Mouse (Mus musculus): Measurements from ENCODE around the gene Naaladl2.
"Not testable (repeated sequence)": the region's sequence is repeated elsewhere in the genome, so short reads cannot be mapped to it uniquely, and the experiment has no call there.

The Naaladl2 gene

DNA sequence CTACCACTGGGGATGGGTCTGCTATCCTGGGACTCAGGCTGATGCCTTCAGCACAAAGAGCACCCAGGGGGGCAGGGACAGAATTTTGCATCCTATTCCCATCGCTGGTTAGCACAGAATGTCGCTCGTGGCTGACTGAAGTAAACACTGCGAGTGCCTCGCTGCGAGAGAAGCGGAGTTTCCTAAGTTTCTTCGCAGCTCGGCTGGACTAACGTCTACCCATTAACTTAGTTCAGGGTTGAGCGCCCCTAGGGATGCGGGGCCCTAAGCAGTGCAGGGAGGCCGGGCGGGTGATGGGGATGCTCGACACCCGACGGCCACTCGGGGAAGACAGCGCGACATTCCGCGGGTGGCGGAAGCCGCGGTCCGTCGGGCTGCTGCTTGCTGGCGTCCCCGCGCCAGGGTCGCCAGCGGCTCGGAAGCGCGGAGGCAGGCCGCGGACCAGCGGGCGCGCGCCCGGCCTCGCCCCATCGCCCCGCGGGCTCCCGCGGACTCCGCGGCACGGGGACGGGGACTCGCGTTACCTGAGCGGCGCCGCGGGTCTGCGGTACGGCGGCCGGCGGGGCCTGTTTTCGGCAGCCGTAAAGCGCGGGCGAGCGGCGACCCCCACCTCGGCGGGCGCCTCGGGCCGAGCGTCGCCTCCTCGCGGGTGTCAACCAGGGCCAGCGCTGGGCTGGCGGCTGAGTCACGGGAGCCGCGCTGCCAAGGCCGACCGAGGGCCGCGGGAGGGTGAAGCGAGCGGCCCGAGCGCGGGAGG, at the start of gene Naaladl2:
Naaladl2 (minus strand) TSS at position 707 of the 757 bp plus-strand sequence.
- DNase-seq (ENCODE audit: low spot score) = peak; percentile 74

DNA sequence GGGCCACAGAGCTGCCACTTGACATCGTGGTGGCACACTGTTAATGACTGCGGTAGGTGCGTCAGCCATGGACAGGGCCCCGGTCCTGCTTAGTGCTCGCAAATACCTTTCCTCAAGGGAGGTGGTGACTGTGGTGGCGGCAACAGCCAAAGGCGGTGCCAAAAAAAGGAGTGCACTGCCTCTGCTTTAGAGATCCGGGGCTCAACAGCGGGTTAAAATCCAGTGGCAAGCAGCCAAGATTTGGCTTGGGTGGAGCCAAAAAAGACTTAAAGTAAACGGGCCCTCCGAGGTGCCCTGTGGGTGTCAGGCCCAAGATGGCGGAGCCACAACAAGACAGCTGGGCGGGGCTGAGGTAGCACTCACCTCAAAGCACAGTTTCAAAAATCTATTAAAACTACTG, 7.7 kb upstream of the Naaladl2 start:
- no peak for DNase-seq (ENCODE audit: low spot score)

DNA sequence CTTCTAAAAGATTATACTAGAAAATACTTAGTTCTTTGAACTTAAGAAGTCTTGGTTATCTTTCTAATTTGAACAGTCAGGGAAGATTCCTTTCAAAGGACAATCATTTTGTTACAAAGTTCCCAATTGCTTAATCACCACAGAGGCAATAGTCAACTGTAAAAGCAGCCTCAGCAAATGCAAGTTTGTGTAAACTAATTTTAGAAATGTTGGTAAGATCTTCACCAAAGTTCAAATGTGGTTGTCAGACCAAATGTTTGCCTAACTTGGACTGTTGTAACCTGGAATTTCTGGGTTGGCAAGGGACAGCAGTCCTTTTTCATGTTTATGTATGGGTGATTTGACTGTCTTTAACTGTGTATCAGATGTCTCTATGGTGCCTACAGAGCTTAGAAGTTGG, 3.2 kb upstream of the Naaladl2 start:
- DNase-seq (ENCODE audit: low spot score) = no peak

DNA sequence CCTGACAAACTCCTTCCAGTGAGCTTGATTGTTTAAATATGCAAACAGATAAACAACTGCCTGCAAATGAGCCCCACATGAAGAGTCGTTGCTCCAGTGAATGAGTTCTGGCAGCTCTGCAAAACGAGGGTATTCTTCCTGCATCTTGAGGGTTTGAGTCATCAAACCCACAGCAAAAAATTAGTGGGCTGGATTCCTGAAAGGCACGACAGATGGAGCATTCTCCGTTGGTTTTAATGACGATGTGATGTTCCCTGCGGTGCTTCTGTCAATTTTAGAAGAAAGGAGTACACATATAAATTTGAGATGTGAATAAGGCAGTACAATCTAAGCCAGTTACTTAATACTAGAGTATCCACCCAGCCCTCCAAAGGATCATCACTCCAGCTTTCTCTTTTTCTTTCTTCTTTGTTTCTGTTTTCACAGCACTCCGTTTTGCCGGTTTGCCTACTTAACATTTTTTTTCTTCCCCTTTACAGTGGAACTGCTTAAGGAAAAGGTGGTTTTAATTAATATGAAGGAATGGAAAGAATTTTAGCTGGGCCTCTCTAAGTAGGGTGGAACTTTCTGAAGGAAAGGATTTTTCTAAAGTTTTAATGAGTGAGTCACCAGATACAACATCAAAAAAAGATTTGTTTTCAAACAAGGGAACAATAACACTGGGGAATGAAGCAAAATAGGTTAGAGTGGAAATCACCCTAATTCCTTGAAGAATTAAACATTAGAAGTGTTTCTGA, 1.1 kb upstream of the Naaladl2 start:
- DNase-seq (ENCODE audit: low spot score) = no peak

DNA sequence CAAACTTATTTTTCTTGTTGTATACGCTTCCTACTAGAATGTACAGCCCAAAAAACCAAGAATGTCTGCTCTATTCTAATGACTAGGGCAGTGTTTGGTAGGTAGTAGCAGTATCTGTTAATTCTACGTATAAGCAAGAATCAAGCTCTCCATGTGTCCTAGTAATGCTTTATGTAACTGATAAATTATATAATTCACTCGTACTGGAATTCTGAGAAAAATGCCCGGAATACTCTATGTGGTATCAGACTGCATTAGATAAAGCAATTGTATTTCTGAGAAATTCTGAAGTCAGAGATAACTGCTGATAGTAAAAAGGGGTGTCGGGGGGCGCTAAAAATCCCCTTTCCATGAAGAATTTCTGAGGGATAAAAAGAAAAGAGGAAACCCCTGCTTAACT, 950 bp downstream of the Naaladl2 start:
- no peak for DNase-seq (ENCODE audit: low spot score)

DNA sequence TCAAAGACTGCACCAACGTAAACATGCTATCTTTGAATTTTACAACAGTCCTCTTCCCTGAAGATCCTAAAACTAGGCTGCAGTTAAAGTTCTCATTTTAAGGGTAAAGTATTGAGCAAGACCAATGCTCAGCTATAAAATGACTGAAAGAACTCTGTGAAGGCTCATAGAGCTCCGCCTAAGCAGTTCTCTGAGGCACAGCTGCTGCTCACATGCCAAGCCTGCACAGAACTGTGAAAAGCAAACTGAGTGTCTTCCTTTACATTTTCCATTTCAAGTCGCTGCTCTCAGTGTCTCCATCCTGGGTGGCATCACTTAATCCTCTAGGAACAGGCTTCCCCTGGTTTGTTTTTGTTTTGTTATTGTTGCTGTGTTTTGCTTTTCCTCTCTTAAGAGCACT, 12.2 kb downstream of the Naaladl2 start:
- no peak for DNase-seq (ENCODE audit: low spot score)

DNA sequence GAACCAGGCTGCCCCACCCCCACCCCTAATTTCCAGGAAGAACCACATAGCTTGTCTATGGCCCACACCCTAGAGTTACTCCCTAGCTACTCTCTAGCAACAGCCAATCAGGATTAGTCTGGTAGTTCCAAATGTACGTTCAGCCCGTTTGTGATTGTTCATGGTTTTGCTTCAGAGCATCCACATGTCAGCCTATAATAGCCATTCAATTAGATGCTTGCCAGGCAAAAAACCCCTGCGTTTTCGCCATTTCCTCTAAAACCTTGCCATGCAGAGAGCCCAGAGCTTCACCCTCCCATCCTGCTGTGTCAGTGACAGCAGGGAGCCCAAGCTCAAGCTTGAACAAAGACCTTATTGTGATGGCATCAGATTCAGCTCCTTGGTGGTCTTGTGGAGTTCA, 16.2 kb downstream of the Naaladl2 start:
- DNase-seq (ENCODE audit: low spot score) = no peak

DNA sequence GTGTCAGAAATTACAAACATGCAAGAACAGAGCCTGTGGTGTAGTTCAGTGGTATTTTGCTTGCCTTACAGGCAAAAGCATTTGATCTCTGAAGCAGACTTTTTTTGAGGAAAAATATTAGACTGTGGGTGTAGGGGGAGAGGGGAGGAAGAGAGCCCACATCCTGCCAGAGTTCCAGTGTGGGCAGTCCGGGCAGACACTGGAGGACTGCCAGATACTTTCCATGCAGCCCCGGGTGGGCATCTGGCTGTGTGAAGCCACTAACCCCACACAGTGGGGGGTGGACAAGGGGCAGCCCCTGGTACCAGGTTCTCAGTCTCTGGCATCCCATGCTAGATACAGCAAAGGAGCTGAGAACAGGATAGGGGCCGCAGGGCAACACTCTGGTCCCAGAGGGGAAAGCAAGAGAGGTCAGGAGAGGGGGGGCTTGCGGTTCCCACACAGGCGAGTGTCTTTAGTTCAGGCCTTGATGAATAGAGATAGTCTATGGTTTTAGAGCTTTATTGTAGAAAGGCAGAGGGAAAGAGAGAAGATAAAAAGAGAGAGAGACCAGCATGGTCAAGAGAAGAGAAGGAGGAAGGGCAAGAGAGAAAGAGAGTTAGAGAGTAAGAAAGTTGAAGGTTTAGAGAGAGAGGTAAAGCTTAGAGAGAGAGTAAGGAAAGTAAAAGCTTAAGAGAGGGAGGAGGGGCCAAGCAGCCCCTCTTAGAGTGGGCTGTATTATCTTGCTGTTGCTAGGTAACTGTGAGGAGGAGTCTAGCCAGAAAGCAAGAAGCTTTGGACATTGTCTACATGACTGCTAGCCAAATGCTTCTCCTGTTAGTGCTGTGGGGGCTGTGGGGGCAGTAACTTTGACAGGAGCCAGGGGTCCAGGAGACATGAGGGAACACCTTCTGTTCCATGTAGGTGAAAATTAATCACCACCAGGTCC, 18.9 kb downstream of the Naaladl2 start:
- DNase-seq (ENCODE audit: low spot score) = no peak

DNA sequence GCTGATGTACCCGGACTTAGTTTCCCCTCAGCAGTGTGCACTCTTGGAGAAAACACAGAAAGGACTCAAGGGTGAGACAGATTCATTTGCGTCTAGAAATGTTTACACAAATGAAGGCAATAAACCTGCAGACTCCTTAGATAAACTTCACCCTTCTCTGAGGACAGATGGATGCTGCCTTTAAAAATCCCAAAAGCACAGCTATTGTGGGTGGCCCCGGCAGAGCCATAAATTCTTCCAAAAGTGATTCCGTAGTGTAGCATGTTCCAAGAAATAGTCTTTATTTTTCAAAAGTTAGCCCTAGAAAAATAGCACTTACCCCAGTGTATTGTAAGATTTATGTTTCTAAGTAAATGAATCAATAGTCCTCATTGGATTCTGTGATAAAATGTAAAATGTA, 31.0 kb downstream of the Naaladl2 start:
- DNase-seq (ENCODE audit: low spot score) = no peak

DNA sequence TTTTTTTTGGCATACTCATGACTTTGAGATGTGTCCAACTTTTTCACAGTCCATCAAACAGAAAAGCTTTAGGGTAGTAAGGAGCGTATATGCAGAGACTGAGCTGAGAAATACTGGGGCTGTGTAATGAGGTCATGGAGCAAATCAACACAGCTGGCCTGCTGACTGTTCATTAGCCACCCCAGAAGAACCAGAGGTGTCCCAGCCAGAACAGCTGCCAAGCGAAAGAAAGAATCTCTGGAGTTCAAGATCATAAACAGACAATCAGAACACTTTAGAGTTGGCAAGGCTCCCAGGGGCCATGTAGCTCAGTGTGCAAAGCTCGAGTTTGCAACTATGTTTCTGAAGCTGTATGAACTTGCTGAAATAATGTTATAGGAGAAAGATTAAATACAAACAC, 35.1 kb downstream of the Naaladl2 start:
- DNase-seq (ENCODE audit: low spot score) = peak; percentile 31

DNA sequence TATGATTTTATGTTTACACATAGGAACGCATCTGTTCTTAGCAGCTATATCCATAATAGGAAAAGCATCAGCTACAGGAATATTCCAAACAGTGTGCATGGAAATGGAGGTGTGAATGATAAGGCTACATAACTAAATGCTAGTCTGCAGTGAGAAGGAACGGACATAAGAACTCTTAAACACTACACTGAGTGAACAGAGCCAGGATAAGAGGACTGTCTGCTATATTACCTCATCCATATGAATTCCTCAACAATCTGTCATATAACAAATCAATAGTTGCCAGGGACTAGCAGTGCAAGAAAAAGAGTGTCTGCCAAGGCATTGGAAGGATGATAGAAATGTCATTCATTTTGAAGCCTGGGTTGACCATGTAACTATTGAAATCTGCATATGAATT, 51.1 kb downstream of the Naaladl2 start:
- DNase-seq (ENCODE audit: low spot score) = no peak

DNA sequence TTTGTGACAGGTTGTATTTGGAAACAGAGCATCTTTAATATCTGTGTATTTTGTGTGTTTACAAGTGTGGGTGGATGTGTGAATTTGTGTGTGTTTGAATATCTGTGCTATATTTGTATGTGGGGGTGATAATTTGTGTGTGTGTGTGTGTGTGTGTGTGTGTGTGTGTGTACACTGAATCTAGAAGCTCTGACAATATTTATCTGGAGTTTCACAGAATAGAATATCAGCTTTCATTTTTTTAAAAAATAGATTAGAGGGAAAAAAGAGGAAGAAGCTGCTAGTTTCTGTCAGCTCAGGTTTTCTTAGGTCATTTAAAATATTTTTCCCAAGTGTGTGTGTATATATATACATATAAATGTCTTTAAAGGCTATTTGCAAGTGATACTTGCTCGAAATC, 68.3 kb downstream of the Naaladl2 start:
- DNase-seq (ENCODE audit: low spot score) = no peak

DNA sequence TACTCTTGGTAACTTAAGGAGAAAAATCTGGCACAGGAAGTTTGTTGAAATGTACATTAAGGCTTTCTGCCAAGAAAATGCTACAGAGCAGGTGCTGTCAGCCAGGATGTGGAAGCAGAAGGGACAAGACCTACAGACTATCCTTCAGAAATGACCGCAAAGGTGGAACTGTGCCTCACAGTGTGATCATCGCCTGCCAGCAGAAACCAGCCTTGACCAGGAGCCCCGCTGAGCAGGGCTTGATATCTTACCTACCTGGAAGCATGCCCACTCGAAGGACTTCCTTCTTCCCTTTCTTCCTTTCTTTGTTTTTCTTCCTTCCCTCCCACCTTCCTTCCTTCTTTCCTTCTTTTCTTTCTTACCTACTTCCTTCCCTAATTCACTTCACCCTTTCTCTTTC, 69.8 kb downstream of the Naaladl2 start:
- DNase-seq (ENCODE audit: low spot score) = no peak

DNA sequence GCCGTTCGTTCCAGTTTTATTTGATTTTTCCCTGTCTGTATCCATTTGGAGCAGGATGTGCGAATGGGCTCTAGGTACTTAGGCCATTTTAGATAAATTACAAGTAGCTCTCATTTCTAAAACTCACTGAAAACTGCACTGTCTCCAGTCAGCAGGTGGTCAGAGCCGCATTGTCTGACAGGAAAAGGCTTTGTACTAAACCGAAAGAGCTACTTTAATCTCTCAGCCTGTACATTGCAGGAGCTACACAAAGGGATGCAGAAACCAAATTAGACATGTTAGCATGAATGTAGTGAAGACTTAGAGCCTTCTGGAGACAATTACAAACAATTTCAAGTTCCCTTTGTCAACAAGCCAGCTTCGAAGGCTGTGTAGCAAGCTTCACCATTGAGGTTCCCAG, 70.2 kb downstream of the Naaladl2 start:
- no peak for DNase-seq (ENCODE audit: low spot score)

DNA sequence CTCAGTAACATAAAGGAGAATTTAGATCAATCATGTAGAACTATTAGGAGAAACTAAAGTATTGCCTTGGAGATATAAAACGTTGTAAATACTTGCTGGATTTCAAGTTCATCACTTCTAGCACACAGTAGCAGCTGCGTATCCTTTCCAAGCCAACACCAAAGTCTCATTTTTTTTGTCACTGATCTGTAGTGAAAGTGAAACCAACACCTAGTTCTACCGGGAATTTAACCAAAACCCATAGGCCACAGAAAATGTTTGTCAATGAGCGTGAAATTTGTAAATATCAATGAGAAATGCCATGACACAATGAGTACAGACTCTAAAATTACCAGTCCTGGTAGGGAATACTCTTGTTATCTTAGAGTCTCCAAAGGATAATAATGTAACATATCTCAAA, 80.8 kb downstream of the Naaladl2 start:
- no peak for DNase-seq (ENCODE audit: low spot score)

DNA sequence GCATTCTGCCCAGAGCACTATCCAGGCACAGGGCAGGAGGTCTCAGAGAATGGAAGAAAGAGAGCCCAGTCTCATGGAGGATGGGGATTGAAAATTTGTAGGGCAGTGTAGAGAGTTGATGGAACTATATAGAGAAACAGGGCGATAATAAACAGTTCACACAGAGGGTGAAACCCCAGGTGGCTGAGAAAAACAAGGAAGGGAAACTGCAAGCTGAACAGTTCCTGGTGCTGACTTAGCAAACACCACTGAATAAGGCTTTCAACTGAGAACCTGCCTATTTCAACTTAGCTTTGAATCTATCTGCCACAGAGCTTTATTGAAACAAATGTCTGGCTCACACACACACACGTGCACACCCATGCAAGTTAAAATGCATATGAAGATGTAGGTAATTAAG, 91.1 kb downstream of the Naaladl2 start:
- no peak for DNase-seq (ENCODE audit: low spot score)

DNA sequence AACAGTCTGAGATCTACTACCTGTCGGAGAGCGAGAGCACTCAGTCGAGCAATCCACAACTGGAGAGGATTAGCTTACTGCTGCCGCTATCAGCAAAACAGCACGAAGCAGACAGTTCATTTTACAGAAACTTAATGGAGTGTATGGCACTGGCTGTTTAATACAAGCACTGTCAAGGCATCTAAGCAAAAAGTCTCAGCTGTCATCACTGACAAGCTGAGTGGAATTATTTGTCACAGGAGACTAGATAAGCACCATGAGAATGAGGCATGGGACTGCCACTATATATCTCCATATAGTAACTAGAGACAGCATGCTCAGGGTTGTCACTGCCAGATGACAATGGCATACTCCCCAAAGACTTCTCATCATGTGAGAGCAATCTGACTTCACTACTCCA, 124.1 kb downstream of the Naaladl2 start:
- no peak for DNase-seq (ENCODE audit: low spot score)

DNA sequence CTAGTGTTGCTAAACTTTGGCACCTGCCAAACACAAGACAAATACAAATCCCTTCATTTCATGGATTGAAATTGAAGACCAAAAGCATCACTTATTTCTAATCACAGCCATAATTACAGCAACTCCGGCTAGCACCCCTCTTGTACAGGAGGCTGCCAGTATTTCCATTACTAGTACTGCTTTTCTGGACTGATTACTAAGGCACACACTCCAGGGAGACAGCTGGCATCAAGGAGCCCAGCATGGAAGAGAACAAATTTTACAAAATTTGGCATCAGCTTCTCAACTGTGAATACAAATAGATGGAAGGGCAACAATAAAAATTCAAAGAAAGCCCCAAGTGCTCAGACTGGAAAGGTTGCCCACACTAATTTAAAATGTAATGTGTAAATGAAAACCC, 133.3 kb downstream of the Naaladl2 start:
- DNase-seq (ENCODE audit: low spot score) = no peak

DNA sequence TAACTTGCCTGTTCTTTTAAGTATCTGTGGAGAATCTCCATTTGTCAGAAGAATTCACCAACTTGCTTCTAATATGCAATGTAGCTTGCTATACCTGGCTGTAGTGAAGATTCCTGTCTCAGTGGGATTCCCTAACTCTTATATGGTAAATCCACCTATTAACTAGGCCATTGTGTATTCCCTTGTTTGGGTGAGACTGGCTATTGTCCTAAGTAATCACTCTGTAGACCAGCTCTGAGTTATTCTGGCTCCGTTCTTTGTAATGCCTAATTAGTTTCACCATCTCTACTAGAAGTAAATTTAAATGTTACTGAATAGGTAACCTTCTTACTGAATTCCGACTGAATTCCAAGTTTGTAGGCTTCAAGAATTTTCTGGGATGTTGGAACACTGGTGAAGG, 137.3 kb downstream of the Naaladl2 start:
- not testable (repeated sequence) for DNase-seq (ENCODE audit: low spot score)

DNA sequence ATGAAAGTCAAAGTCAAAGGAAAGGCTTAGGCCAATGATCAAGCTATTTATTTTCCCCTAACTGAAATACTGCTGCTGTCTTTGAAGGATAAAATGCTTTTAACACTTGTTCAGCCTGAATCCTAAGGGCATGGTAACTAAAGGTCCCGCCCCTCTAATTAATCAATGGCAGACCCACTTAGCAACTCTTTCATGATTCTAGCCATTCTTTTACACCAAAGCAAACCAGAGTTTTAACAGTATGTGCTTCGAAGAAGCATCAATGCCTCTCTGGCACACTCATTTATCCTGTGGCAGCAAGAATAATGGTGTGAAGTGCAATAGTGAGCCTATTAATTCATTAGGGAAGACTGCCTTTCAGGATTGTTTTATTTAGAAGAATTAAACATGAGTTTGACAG, 151.5 kb downstream of the Naaladl2 start:
- no peak for DNase-seq (ENCODE audit: low spot score)

DNA sequence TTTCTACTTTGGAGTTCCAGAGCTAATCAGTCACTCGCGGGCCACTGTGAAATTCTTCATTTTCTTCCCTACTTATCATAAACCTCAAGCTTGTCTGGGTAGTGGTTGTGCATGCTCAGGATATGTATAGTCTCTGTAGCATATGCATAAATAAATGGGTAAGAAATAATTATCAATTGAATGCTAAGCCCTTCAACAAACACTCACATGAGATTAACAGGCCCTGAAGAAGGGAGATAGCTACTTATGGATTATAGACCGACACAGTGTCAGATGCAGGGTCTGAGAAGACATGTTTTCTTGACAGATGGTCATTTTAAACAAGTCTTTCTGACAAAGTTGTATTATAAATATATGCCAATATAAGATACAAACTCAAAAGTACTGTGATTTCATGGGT, 152.0 kb downstream of the Naaladl2 start:
- DNase-seq (ENCODE audit: low spot score) = no peak

DNA sequence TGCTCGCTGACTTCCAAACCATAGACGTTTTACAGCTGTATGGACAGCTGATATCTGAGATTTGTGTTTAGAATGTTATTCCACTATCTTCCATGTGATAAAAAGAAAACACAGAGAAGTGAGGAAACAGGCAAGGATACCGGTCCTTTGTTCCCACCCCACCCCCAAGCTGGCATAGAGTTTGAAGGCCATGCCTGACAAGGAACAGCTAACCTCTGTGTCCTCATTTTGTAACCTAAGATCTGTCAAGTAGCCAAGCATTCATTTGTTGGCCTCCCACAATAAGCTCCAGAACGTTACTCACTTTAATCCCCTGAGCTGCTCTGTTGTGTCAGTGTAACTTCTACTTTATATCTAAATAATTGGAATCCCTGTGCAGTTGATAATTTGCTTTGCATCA, 161.9 kb downstream of the Naaladl2 start:
- peak; percentile 79 for DNase-seq (ENCODE audit: low spot score)

DNA sequence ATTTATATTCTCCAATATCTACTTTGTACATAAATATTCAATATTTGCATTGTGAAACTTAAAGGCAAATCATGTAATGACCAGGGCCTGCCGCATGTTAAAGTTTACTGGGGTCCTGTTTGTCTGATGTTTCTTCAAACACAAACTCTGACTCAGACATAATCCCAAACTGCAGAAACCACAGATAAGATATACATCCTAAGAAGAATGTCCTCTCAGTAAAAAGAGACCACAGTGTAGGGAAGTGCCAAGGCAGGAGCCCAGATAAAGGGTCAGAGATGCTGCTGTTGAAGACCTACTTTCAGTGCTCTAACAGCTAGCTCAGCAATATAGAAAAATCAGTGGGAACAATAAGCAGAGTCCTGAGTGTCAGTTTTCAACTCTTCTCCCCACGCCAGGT, 201.9 kb downstream of the Naaladl2 start:
- DNase-seq (ENCODE audit: low spot score) = no peak
